Mouse (Mus musculus) heart, adult 2 months (tissue): ENCODE results near the gene Dnm2.

Experiments
- CTCF ChIP-seq: fragments of 200-600 bp; IDR thresholded peaks from 2 replicates; pipeline ENCODE4 v1.8.1; 2022; ENCODE audit warnings: antibody characterized with exemption, mild to moderate bottlenecking, moderate library complexity
- EP300 ChIP-seq: fragments of 200-500 bp; IDR thresholded peaks from 2 replicates; pipeline ENCODE4 v1.6.1; 2011; ENCODE audit warnings: low read depth, low read length, control low read depth; ENCODE audit not compliant: insufficient read depth
- POLR2A ChIP-seq: fragments of 200-500 bp; IDR thresholded peaks from 2 replicates; pipeline ENCODE4 v1.6.1; 2011; ENCODE audit warnings: mild to moderate bottlenecking, low read depth, low read length, control low read depth; ENCODE audit not compliant: insufficient read depth

- TF ChIP-seq CTCF (no peak), POLR2A (no peak), EP300 (no peak)
Observed at GRCm38 (mm10) chr9:21425556-21425945, 843 bp downstream of the Dnm2 start.
